In the genomic region with DNA sequence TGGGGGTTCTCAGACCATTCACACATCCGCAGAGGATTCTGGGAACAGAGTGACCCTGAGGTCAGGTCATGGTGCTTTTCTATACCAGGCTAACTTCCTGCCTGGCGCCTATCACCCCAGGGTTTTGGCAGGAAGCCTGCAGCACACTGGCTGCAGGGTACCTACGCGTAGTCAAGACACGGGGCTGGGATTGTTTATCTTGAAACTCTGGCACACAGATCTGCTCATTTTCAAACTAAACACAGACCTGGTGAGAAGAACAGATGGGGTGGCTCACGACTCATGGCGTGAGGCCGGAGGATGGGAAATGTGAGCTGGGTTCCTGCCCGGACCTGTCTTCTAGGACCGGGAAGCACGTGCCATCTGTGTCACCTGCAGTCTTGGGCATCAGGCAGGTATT, we compare ENCODE assay signal across 9 mouse cellular contexts. TPM values are rescaled to one million over a fixed set of nuclear protein-coding genes. Genes with fewer than 3 reads are reported as not detected.
DNase-seq lines count a peak whose midpoint lies in the region; ATAC-seq and TF ChIP-seq lines count a peak whose summit lies in the region.
"Had no signal": no experiment of that assay in that cellular context is flagged by ENCODE, and none has a peak within 500 bp of the region (broad histone marks: within the 10 kb centered on the region; RNA-seq: fewer than 3 reads in every experiment).

No protein-coding gene starts in this region.

- peak; percentile 47 for ATAC-seq in heart, embryonic 15.5 days (replicated peaks; ENCODE audit: insufficient number of reproducible peaks, insufficient read depth, low FRiP score, low read depth)
- no peak for ATAC-seq in neural tube, embryonic 12.5 days (ENCODE audit: low FRiP score, low read depth)
- ATAC-seq in megakaryocyte, adult 5-6 weeks (ENCODE audit: poor library complexity, severe bottlenecking): no peak
- ATAC-seq in liver, embryonic 12.5 days: no peak

- H3K4me3 ChIP-seq in cortical plate, adult 2 months (ENCODE audit: insufficient read depth, low read length): no peak overlapping the region
- H3K4me3 ChIP-seq in heart, embryonic 15.5 days: no peak overlapping the region
- no peak overlapping the region for H3K4me3 ChIP-seq in neural tube, embryonic 12.5 days
- no peak overlapping the region for H3K4me3 ChIP-seq in liver, embryonic 12.5 days

- no peak for TF ChIP-seq CTCF in cortical plate, adult 2 months (IDR thresholded peaks at IDR 0.05; ENCODE audit: extremely low read depth, insufficient read depth, low read length)

- H3K27me3 ChIP-seq in heart, embryonic 15.5 days: no peaks in the 10 kb centered on the region
- no peaks in the 10 kb centered on the region for H3K27me3 ChIP-seq in neural tube, embryonic 12.5 days (replicated peaks)
- no peaks in the 10 kb centered on the region for H3K27me3 ChIP-seq in liver, embryonic 12.5 days (replicated peaks)

- H3K9me3 ChIP-seq in heart, embryonic 15.5 days (replicated peaks): no peaks in the 10 kb centered on the region
- no peaks in the 10 kb centered on the region for H3K9me3 ChIP-seq in neural tube, embryonic 12.5 days
- H3K9me3 ChIP-seq in liver, embryonic 12.5 days (replicated peaks): 0 out of 2 replicates have a peak, but pooled peaks cover 2% of the 10 kb centered on the region

- no peak for TF ChIP-seq POLR2A in cortical plate, adult 2 months (IDR thresholded peaks at IDR 0.05; ENCODE audit: extremely low read depth, insufficient read depth, low read length)

- H3K27ac ChIP-seq in cortical plate, adult 2 months (ENCODE audit: insufficient read depth, low read length): peak overlapping the region; percentile 89; the same call in 1 of the 2 replicates
- peak overlapping the region; percentile 59 for H3K27ac ChIP-seq in heart, embryonic 15.5 days
- H3K27ac ChIP-seq in neural tube, embryonic 12.5 days: 0 out of 2 replicates have a peak overlapping the region, but pooled peaks have one; percentile 17
- no peak overlapping the region for H3K27ac ChIP-seq in liver, embryonic 12.5 days
- H3K27ac ChIP-seq: liver, embryonic 14.5 days had no signal

- no peak overlapping the region for H3K9ac ChIP-seq in heart, embryonic 15.5 days
- no peak overlapping the region for H3K9ac ChIP-seq in neural tube, embryonic 12.5 days
- no peak overlapping the region for H3K9ac ChIP-seq in liver, embryonic 12.5 days
- H3K9ac ChIP-seq: liver, embryonic 14.5 days had no signal

- H3K36me3 ChIP-seq in heart, embryonic 15.5 days: peaks cover 8% of the 10 kb centered on the region; the same call in 1 of the 2 replicates
- no peaks in the 10 kb centered on the region for H3K36me3 ChIP-seq in neural tube, embryonic 12.5 days
- peaks cover 26% of the 10 kb centered on the region for H3K36me3 ChIP-seq in liver, embryonic 12.5 days

- intact Hi-C loops in left cerebral cortex, postnatal 4 days (cut with DNase I): no loop called here

- peaks cover 14% of the 10 kb centered on the region for H3K4me1 ChIP-seq in cortical plate, adult 2 months (ENCODE audit: control insufficient read depth, insufficient read depth, low read length)
- peaks cover 29% of the 10 kb centered on the region for H3K4me1 ChIP-seq in heart, embryonic 15.5 days (replicated peaks)
- peaks cover 30% of the 10 kb centered on the region for H3K4me1 ChIP-seq in neural tube, embryonic 12.5 days
- H3K4me1 ChIP-seq in liver, embryonic 12.5 days: peaks cover 24% of the 10 kb centered on the region

- WGBS in heart, embryonic 15.5 days: 22% methylated on average over 11 of the region's 11 CpGs
- WGBS in neural tube, embryonic 12.5 days: 62% methylated on average over 11 of the region's 11 CpGs
- WGBS in liver, embryonic 12.5 days (ENCODE audit: insufficient replicate concordance): 62% methylated on average over 11 of the region's 11 CpGs

- no peak overlapping the region for H3K4me2 ChIP-seq in heart, embryonic 15.5 days
- H3K4me2 ChIP-seq in neural tube, embryonic 12.5 days (replicated peaks): no peak overlapping the region
- H3K4me2 ChIP-seq in liver, embryonic 12.5 days: no peak overlapping the region

- DNase-seq in retina, postnatal 1 day: peak; percentile 29
- DNase-seq in retina, embryonic 14.5 days (ENCODE audit: low spot score): no peak
- peak; percentile 80 for DNase-seq in left cerebral cortex, postnatal 4 days

RNA-seq across cellular contexts. Expression of a gene that starts 52.5 kb away (rescaled TPM):
- polyA plus RNA-seq in cortical plate, adult 2 months (2012; rRNA removed): 52.4 and 53.1 TPM in 2 replicates
- 19.0 and 28.5 TPM in 2 replicates for polyA plus RNA-seq in heart, embryonic 15.5 days (2015; fragmentation: Nextera tagmentation; extraction: Ambion mirVana)
- 10 to 100 TPM; 46.4 to 49.1 TPM for total RNA-seq in left cerebral cortex, postnatal 4 days (2021)
- polyA plus RNA-seq in neural tube, embryonic 12.5 days (2016; fragmentation: Nextera tagmentation; extraction: Ambion mirVana): 29.1 and 30.4 TPM in 2 replicates
- 72.8 and 75.0 TPM in 2 replicates for total RNA-seq in megakaryocyte, adult 5-6 weeks (2015)
- total RNA-seq in megakaryocyte, adult 5-6 weeks (2017): 159 and 164 TPM in 2 replicates
- polyA plus RNA-seq in liver, embryonic 12.5 days (2016; fragmentation: Nextera tagmentation; extraction: Ambion mirVana): 29.2 and 30.8 TPM in 2 replicates
